In genomic region chr12:3371991-3372390, GRCm38 (mm10) we compare ENCODE assay signal across 10 mouse cellular contexts. TPM values are rescaled to one million over a fixed set of nuclear protein-coding genes. Genes with fewer than 3 reads are reported as not detected.
A peak's percentile ranks its signal among the peaks of the same experiment; 100 is the strongest.
DNase-seq lines count a peak whose midpoint lies in the region; ATAC-seq lines count a peak whose summit lies in the region.
"Had no signal": no experiment of that assay in that cellular context is flagged by ENCODE, and none has a peak within 500 bp of the region (broad histone marks: within the 10 kb centered on the region; RNA-seq: fewer than 3 reads in every experiment).

No protein-coding gene starts in this region.

- no peak overlapping the region for H3K27ac ChIP-seq in heart, embryonic 13.5 days (replicated peaks)
- H3K27ac ChIP-seq in forebrain, embryonic 15.5 days (replicated peaks) = peak overlapping the region; percentile 86
- H3K27ac ChIP-seq in midbrain, embryonic 14.5 days (replicated peaks; ENCODE audit: low read depth, low read length) = peak overlapping the region; percentile 58
- H3K27ac ChIP-seq: limb, embryonic 12.5 days had no signal

- no peaks in the 10 kb centered on the region for H3K9me3 ChIP-seq in heart, embryonic 13.5 days
- peaks cover 2% of the 10 kb centered on the region; the same call in 1 of the 2 replicates for H3K9me3 ChIP-seq in forebrain, embryonic 15.5 days
- H3K9me3 ChIP-seq in midbrain, embryonic 14.5 days (ENCODE audit: control insufficient read depth, low read length) = peaks cover 7% of the 10 kb centered on the region

- no peak overlapping the region for H3K4me3 ChIP-seq in heart, embryonic 13.5 days
- peak overlapping the region; percentile 83 for H3K4me3 ChIP-seq in forebrain, embryonic 15.5 days
- peak overlapping the region; percentile 81 for H3K4me3 ChIP-seq in midbrain, embryonic 14.5 days (replicated peaks; ENCODE audit: low read depth, low read length)
- H3K4me3 ChIP-seq: limb, embryonic 12.5 days had no signal

- H3K4me1 ChIP-seq in heart, embryonic 13.5 days = peaks cover 34% of the 10 kb centered on the region
- peaks cover 68% of the 10 kb centered on the region for H3K4me1 ChIP-seq in forebrain, embryonic 15.5 days
- peaks cover 52% of the 10 kb centered on the region for H3K4me1 ChIP-seq in midbrain, embryonic 14.5 days (ENCODE audit: control insufficient read depth, insufficient read depth, low read length)

- no peak for DNase-seq in heart, postnatal 4 days
- DNase-seq in midbrain, embryonic 14.5 days = peak; percentile 30
- no peak for DNase-seq in c-Kit-positive CD71-positive TER-119-positive erythroid progenitor cells, embryonic 14.5 days (ENCODE audit: low spot score)
- no peak for DNase-seq in frontal cortex, postnatal 36 days (ENCODE audit: low spot score in 2 of 2)
- DNase-seq: kidney, adult 8-10 months had no signal

- no peaks in the 10 kb centered on the region for H3K27me3 ChIP-seq in heart, embryonic 13.5 days (replicated peaks)
- no peaks in the 10 kb centered on the region for H3K27me3 ChIP-seq in forebrain, embryonic 15.5 days
- H3K27me3 ChIP-seq in midbrain, embryonic 14.5 days (ENCODE audit: control insufficient read depth, insufficient read depth, low read length) = no peaks in the 10 kb centered on the region
- H3K27me3 ChIP-seq: limb, embryonic 12.5 days had no signal

- peaks cover 6% of the 10 kb centered on the region for H3K36me3 ChIP-seq in heart, embryonic 13.5 days
- peaks cover 34% of the 10 kb centered on the region for H3K36me3 ChIP-seq in forebrain, embryonic 15.5 days
- peaks cover 48% of the 10 kb centered on the region for H3K36me3 ChIP-seq in midbrain, embryonic 14.5 days (ENCODE audit: control insufficient read depth, insufficient read depth, low read length)

- ATAC-seq in heart, embryonic 13.5 days (ENCODE audit: extremely low read depth, insufficient number of reproducible peaks, low FRiP score, low TSS enrichment) = no peak
- peak; percentile 40 for ATAC-seq in activated CD4-positive, CD25-positive, alpha-beta regulatory T cell, adult 4 months
- ATAC-seq in forebrain, embryonic 15.5 days (replicated peaks) = peak; percentile 68
- ATAC-seq in midbrain, embryonic 14.5 days (ENCODE audit: low FRiP score, low TSS enrichment) = no peak
- no peak for ATAC-seq in erythroid progenitor cell, adult 5-6 weeks (replicated peaks; ENCODE audit: low FRiP score, poor library complexity, severe bottlenecking)

- H3K4me2 ChIP-seq in heart, embryonic 13.5 days = peak overlapping the region; percentile 26; the same call in 1 of the 2 replicates
- peak overlapping the region; percentile 82 for H3K4me2 ChIP-seq in forebrain, embryonic 15.5 days (replicated peaks)
- peak overlapping the region; percentile 85 for H3K4me2 ChIP-seq in midbrain, embryonic 14.5 days (ENCODE audit: low read length)

- 48% methylated on average over 3 of the region's 3 CpGs for WGBS in heart, embryonic 13.5 days
- WGBS in forebrain, embryonic 15.5 days = 6% methylated on average over 3 of the region's 3 CpGs
- WGBS in midbrain, embryonic 14.5 days = 45% methylated on average over 3 of the region's 3 CpGs

- no peak overlapping the region for H3K9ac ChIP-seq in heart, embryonic 13.5 days
- H3K9ac ChIP-seq in forebrain, embryonic 15.5 days (replicated peaks) = 0 out of 2 replicates have a peak overlapping the region, but pooled peaks have one; percentile 43
- H3K9ac ChIP-seq in midbrain, embryonic 14.5 days (replicated peaks; ENCODE audit: low read length) = peak overlapping the region; percentile 40; the same call in 1 of the 2 replicates
- H3K9ac ChIP-seq: limb, embryonic 12.5 days had no signal

RNA-seq across cellular contexts. Expression of gene Kif3c, which starts 7.1 kb away (rescaled TPM):
- 5.4 and 5.6 TPM in 2 replicates for polyA plus RNA-seq in heart, embryonic 13.5 days (2015; fragmentation: Nextera tagmentation; extraction: Ambion mirVana)
- total RNA-seq in heart, postnatal 4 days (2021) = 1 to 10 TPM; 5.2 to 5.7 TPM
- 1 to 10 TPM; 1.8 to 3.7 TPM for polyA plus RNA-seq in activated CD4-positive, CD25-positive, alpha-beta regulatory T cell, adult 4 months (2017; shearing (Covaris generic))
- polyA plus RNA-seq in forebrain, embryonic 15.5 days (2015; fragmentation: Nextera tagmentation; extraction: Ambion mirVana) = 104 and 106 TPM in 2 replicates
- 72.0 and 78.2 TPM in 2 replicates for polyA plus RNA-seq in midbrain, embryonic 14.5 days (2014; fragmentation: Nextera tagmentation; extraction: Ambion mirVana)
- not detected in 2 replicates for total RNA-seq in erythroid progenitor cell, adult 5-6 weeks (2015; ENCODE audit: low replicate concordance)
- total RNA-seq in erythroid progenitor cell, adult 5-6 weeks (2017; ENCODE audit: low replicate concordance) = 0.13 and 1.7 TPM in 2 replicates

RNA-seq across cellular contexts. Expression of gene Asxl2, which starts 54.7 kb away (rescaled TPM):
- polyA plus RNA-seq in heart, embryonic 13.5 days (2015; fragmentation: Nextera tagmentation; extraction: Ambion mirVana) = 14.2 and 15.2 TPM in 2 replicates
- total RNA-seq in heart, postnatal 4 days (2021) = 10 to 100 TPM; 33.9 to 39.0 TPM
- 10 to 100 TPM; 41.4 to 45.4 TPM for polyA plus RNA-seq in activated CD4-positive, CD25-positive, alpha-beta regulatory T cell, adult 4 months (2017; shearing (Covaris generic))
- 14.4 and 15.0 TPM in 2 replicates for polyA plus RNA-seq in forebrain, embryonic 15.5 days (2015; fragmentation: Nextera tagmentation; extraction: Ambion mirVana)
- polyA plus RNA-seq in midbrain, embryonic 14.5 days (2014; fragmentation: Nextera tagmentation; extraction: Ambion mirVana) = 10.2 and 14.4 TPM in 2 replicates
- total RNA-seq in erythroid progenitor cell, adult 5-6 weeks (2015; ENCODE audit: low replicate concordance) = 64.1 and 69.9 TPM in 2 replicates
- 76.3 and 82.4 TPM in 2 replicates for total RNA-seq in erythroid progenitor cell, adult 5-6 weeks (2017; ENCODE audit: low replicate concordance)

Comparison
In these comparisons a context has a peak if more than half of its experiments do, and no peak if none do; other contexts are left out.
1. ATAC-seq: peak in activated CD4-positive, CD25-positive, alpha-beta regulatory T cell, adult 4 months (single experiment) and forebrain, embryonic 15.5 days (single experiment); none in heart, embryonic 13.5 days (single experiment), midbrain, embryonic 14.5 days (single experiment) and erythroid progenitor cell, adult 5-6 weeks (single experiment).
2. H3K4me2 ChIP-seq: peak in every context shown above with its lines; median percentile 85 in midbrain, embryonic 14.5 days; 82 in forebrain, embryonic 15.5 days; 26 in heart, embryonic 13.5 days.
3. RNA of gene Kif3c, which starts 7.1 kb away (polyA plus RNA-seq): 104 to 106 TPM in forebrain, embryonic 15.5 days and 72.0 to 78.2 TPM in midbrain, embryonic 14.5 days; 5.4 to 5.6 TPM in heart, embryonic 13.5 days and 1.8 to 3.7 TPM in activated CD4-positive, CD25-positive, alpha-beta regulatory T cell, adult 4 months; every median in the first group is over 10 times any median in the second.